Mouse (Mus musculus): Measurements from ENCODE around the gene Exosc10. TPM values are rescaled to one million over a fixed set of nuclear protein-coding genes. Genes with fewer than 3 reads are reported as not detected.

The Exosc10 gene
- 35.1 and 36.9 TPM in 2 replicates for polyA plus RNA-seq (2012; ENCODE audit: insufficient read depth, insufficient read length, missing spikeins)

- peak within 1 kb of the TSS; percentile 79 for H3K4me3 ChIP-seq (ENCODE audit: insufficient read depth, low read length)
- TF ChIP-seq CTCF (IDR thresholded peaks at IDR 0.05; ENCODE audit: low read depth, low read length) (no peak), POLR2A (IDR thresholded peaks at IDR 0.05; ENCODE audit: borderline replicate concordance, low read depth, low read length) (no peak)
- H3K4me1 ChIP-seq (ENCODE audit: control insufficient read depth, insufficient read depth, low read length): peaks cover 7% of the 10 kb centered on the region; the same call in 1 of the 2 replicates
- peak within 1 kb of the TSS; percentile 70 for H3K27ac ChIP-seq (ENCODE audit: insufficient read depth, low read depth, low read length)
These were observed at the start of gene Exosc10 for GRCm38 (mm10) chr4:148558297-148559000. Gene Exosc10, plus strand, starts transcription at chr4:148558429.

- no peak for TF ChIP-seq POLR2A (IDR thresholded peaks at IDR 0.05; ENCODE audit: borderline replicate concordance, low read depth, low read length)
- peaks cover 12% of the 10 kb centered on the region for H3K4me1 ChIP-seq (ENCODE audit: control insufficient read depth, insufficient read depth, low read length)
- H3K4me3 ChIP-seq (ENCODE audit: insufficient read depth, low read length): no peak overlapping the region
- H3K27ac ChIP-seq (ENCODE audit: insufficient read depth, low read depth, low read length): no peak overlapping the region
These were observed 48.7 kb upstream of the Exosc10 start for GRCm38 (mm10) chr4:148509450-148510084.

- H3K27ac ChIP-seq (ENCODE audit: insufficient read depth, low read depth, low read length): no peak overlapping the region
- TF ChIP-seq CTCF (IDR thresholded peaks at IDR 0.05; ENCODE audit: low read depth, low read length) (no peak), POLR2A (IDR thresholded peaks at IDR 0.05; ENCODE audit: borderline replicate concordance, low read depth, low read length) (no peak)
- no peak overlapping the region for H3K4me3 ChIP-seq (ENCODE audit: insufficient read depth, low read length)
- H3K4me1 ChIP-seq (ENCODE audit: control insufficient read depth, insufficient read depth, low read length): peaks cover 12% of the 10 kb centered on the region
These were observed 47.5 kb upstream of the Exosc10 start for GRCm38 (mm10) chr4:148510691-148511090.

GRCm38 (mm10) chr4:148511334-148511733, 46.9 kb upstream of the Exosc10 start:
- Histone ChIP-seq H3K4me1 (ENCODE audit: control insufficient read depth, insufficient read depth, low read length) (peaks cover 12% of the 10 kb centered on the region), H3K27ac (ENCODE audit: insufficient read depth, low read depth, low read length) (no peak overlapping the region), H3K4me3 (ENCODE audit: insufficient read depth, low read length) (no peak overlapping the region)
- TF ChIP-seq CTCF (IDR thresholded peaks at IDR 0.05; ENCODE audit: low read depth, low read length) (no peak), POLR2A (IDR thresholded peaks at IDR 0.05; ENCODE audit: borderline replicate concordance, low read depth, low read length) (no peak)

GRCm38 (mm10) chr4:148513021-148513559, 45.1 kb upstream of the Exosc10 start:
- Histone ChIP-seq H3K4me1 (ENCODE audit: control insufficient read depth, insufficient read depth, low read length) (peaks cover 12% of the 10 kb centered on the region), H3K4me3 (ENCODE audit: insufficient read depth, low read length) (no peak overlapping the region), H3K27ac (ENCODE audit: insufficient read depth, low read depth, low read length) (no peak overlapping the region)
- TF ChIP-seq POLR2A (IDR thresholded peaks at IDR 0.05; ENCODE audit: borderline replicate concordance, low read depth, low read length): no peak
- TF ChIP-seq CTCF (IDR thresholded peaks at IDR 0.05; ENCODE audit: low read depth, low read length): no peak

GRCm38 (mm10) chr4:148515313-148515712, 42.9 kb upstream of the Exosc10 start:
- Histone ChIP-seq H3K27ac (ENCODE audit: insufficient read depth, low read depth, low read length) (no peak overlapping the region), H3K4me1 (ENCODE audit: control insufficient read depth, insufficient read depth, low read length) (0 out of 2 replicates have a peak, but pooled peaks cover 2% of the 10 kb centered on the region), H3K4me3 (ENCODE audit: insufficient read depth, low read length) (no peak overlapping the region)
- no peak for TF ChIP-seq CTCF (IDR thresholded peaks at IDR 0.05; ENCODE audit: low read depth, low read length)
- TF ChIP-seq POLR2A (IDR thresholded peaks at IDR 0.05; ENCODE audit: borderline replicate concordance, low read depth, low read length): no peak

GRCm38 (mm10) chr4:148517809-148518208, 40.4 kb upstream of the Exosc10 start:
- Histone ChIP-seq H3K4me1 (ENCODE audit: control insufficient read depth, insufficient read depth, low read length) (peaks cover 14% of the 10 kb centered on the region), H3K4me3 (ENCODE audit: insufficient read depth, low read length) (no peak overlapping the region), H3K27ac (ENCODE audit: insufficient read depth, low read depth, low read length) (no peak overlapping the region)
- no peak for TF ChIP-seq POLR2A (IDR thresholded peaks at IDR 0.05; ENCODE audit: borderline replicate concordance, low read depth, low read length)
- no peak for TF ChIP-seq CTCF (IDR thresholded peaks at IDR 0.05; ENCODE audit: low read depth, low read length)

- no peak overlapping the region for H3K27ac ChIP-seq (ENCODE audit: insufficient read depth, low read depth, low read length)
- TF ChIP-seq POLR2A (IDR thresholded peaks at IDR 0.05; ENCODE audit: borderline replicate concordance, low read depth, low read length) (no peak), CTCF (IDR thresholded peaks at IDR 0.05; ENCODE audit: low read depth, low read length) (no peak)
- no peak overlapping the region for H3K4me3 ChIP-seq (ENCODE audit: insufficient read depth, low read length)
- H3K4me1 ChIP-seq (ENCODE audit: control insufficient read depth, insufficient read depth, low read length): peaks cover 14% of the 10 kb centered on the region
These were observed 39.9 kb upstream of the Exosc10 start for GRCm38 (mm10) chr4:148518235-148518795.

GRCm38 (mm10) chr4:148523538-148523937, 34.7 kb upstream of the Exosc10 start:
- no peak overlapping the region for H3K27ac ChIP-seq (ENCODE audit: insufficient read depth, low read depth, low read length)
- no peak overlapping the region for H3K4me3 ChIP-seq (ENCODE audit: insufficient read depth, low read length)
- TF ChIP-seq CTCF (IDR thresholded peaks at IDR 0.05; ENCODE audit: low read depth, low read length) (no peak), POLR2A (IDR thresholded peaks at IDR 0.05; ENCODE audit: borderline replicate concordance, low read depth, low read length) (no peak)
- peaks cover 15% of the 10 kb centered on the region for H3K4me1 ChIP-seq (ENCODE audit: control insufficient read depth, insufficient read depth, low read length)

All from bone marrow macrophage, adult 2 months (primary cell).